Mouse (Mus musculus) spleen, adult 2 months (tissue): ENCODE data around the gene Myt1l.

Experiments used
- CTCF ChIP-seq: fragments of 200-500 bp; IDR thresholded peaks from 2 replicates; pipeline ENCODE4 v1.5.1; 2011; ENCODE audit warnings: mild to moderate bottlenecking, inconsistent platforms; ENCODE audit not compliant: insufficient read depth, insufficient read length, insufficient replicate concordance; ENCODE audit errors: extremely low read depth
- POLR2A ChIP-seq: fragments of 200-500 bp; IDR thresholded peaks from 2 replicates; pipeline ENCODE4 v1.6.1; 2011; ENCODE audit warnings: low read depth, low read length, inconsistent platforms

DNA sequence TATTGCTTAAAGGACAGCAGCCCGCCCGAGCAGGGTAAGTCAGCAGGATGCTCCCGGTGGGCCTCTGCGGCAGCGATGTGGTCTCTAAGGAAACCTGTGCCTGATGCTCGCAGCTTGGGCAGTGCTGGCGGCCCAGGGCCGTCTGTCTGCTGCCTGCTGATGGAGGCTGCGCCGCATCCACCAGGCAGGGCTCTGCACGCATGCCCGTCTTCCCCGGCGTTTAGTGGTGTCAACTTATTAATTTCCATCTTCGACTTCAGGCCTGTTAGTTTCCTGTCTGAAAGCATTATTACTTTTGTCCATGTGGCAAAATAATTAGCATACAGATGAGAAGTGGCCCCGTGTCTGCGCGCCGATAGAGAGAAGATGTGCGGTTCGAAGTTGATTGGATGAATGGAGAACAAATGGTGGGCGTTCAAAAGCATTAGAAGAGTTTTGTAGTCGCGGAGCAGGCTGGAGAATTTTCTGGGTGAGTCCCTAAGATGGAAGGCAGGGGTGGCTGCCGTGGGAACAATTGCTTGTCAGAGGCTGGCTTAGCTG is 6.6 kb downstream of the Myt1l start:
- TF ChIP-seq CTCF (no peak), POLR2A (no peak)
